Mouse (Mus musculus): ENCODE data around the gene Rpp40.

GRCm38 (mm10) chr13:35892866-35893265, 13.3 kb downstream of the Rpp40 start:
- no peak for TF ChIP-seq CTCF (IDR thresholded peaks at IDR 0.05; ENCODE audit: control insufficient read depth, insufficient read depth, insufficient replicate concordance, low read depth, low read length)
- TF ChIP-seq POLR2A (IDR thresholded peaks at IDR 0.05; ENCODE audit: control insufficient read depth, low read depth, low read length): no peak
